Mouse (Mus musculus) stomach, postnatal 0 days (tissue): ENCODE results near the gene Slc6a5. TPM values are rescaled to one million over a fixed set of nuclear protein-coding genes. Genes with fewer than 3 reads are reported as not detected.

ENCODE experiments used
- ATAC-seq: fragments of 200-750 bp; cut with Nextera tagmentation; 2 replicates; pipeline ENCODE4 v1.8.0; 2017; ENCODE audit not compliant: low FRiP score, low TSS enrichment
- DNase-seq: peaks from one replicate; pipeline ENCODE4 v3.0.0-alpha.2; 2016; ENCODE audit warnings: low spot score
- H3K27ac ChIP-seq: fragments of 300-500 bp; sonication (generic); replicated peaks from 2 replicates; pipeline ENCODE4 v1.5.1; 2014; ENCODE audit warnings: mild to moderate bottlenecking, control low read depth
- H3K27me3 ChIP-seq: fragments of 300-500 bp; sonication (generic); 2 replicates; pipeline ENCODE4 v1.6.1; 2014; ENCODE audit warnings: low read length; ENCODE audit not compliant: control insufficient read depth, insufficient read depth
- H3K36me3 ChIP-seq: fragments of 300-500 bp; sonication (generic); 2 replicates; pipeline ENCODE4 v1.6.1; 2014; ENCODE audit warnings: low read length, mixed read lengths; ENCODE audit not compliant: control insufficient read depth, insufficient read depth
- H3K4me1 ChIP-seq: fragments of 300-500 bp; sonication (generic); replicated peaks from 2 replicates; pipeline ENCODE4 v1.6.1; 2014; ENCODE audit warnings: antibody characterized with exemption; ENCODE audit not compliant: control insufficient read depth, insufficient read depth
- H3K4me2 ChIP-seq: fragments of 300-500 bp; sonication (generic); replicated peaks from 2 replicates; pipeline ENCODE4 v1.6.1; 2014; ENCODE audit warnings: low read depth, mild to moderate bottlenecking, control low read depth, moderate library complexity
- H3K4me3 ChIP-seq: fragments of 300-500 bp; sonication (generic); 2 replicates; pipeline ENCODE4 v1.5.1; 2014; ENCODE audit warnings: low read depth, low read length, control low read depth
- H3K9ac ChIP-seq: fragments of 300-500 bp; sonication (generic); 2 replicates; pipeline ENCODE4 v1.6.1; 2014; ENCODE audit warnings: mild to moderate bottlenecking, low read length, control low read depth, mixed read lengths
- H3K9me3 ChIP-seq: fragments of 300-500 bp; sonication (generic); 2 replicates; pipeline ENCODE4 v1.6.1; 2016; ENCODE audit warnings: low read length; ENCODE audit not compliant: control insufficient read depth
- CTCF ChIP-seq: IDR thresholded peaks from 2 replicates; pipeline ENCODE4 v1.5.1; 2016; ENCODE audit warnings: antibody characterized with exemption, low read depth, mild to moderate bottlenecking, moderate library complexity
- EP300 ChIP-seq: optimal IDR thresholded peaks from 2 replicates; pipeline ENCODE3; 2016; ENCODE audit warnings: antibody characterized with exemption
- WGBS: fragments of 180-500 bp; shearing (Covaris S2); extraction: QIAGEN DNeasy Blood & Tissue Kit; methylation state at CpG from one replicate; pipeline ENCODE4 v1.1.7; 2014; 5-methylcytosine and 5-hydroxymethylcytosine counted together
- polyA plus RNA-seq: library from polyadenylated mRNA; unstranded; fragments of >200 nt; fragmentation: Nextera tagmentation; extraction: Ambion mirVana; gene quantifications from 2 replicates; pipeline ENCODE4 v1.2.1, GENCODE M21; 2015

Slc6a5 gene
- polyA plus RNA-seq, 1 experiment from 2014 or later, result not detected

DNA sequence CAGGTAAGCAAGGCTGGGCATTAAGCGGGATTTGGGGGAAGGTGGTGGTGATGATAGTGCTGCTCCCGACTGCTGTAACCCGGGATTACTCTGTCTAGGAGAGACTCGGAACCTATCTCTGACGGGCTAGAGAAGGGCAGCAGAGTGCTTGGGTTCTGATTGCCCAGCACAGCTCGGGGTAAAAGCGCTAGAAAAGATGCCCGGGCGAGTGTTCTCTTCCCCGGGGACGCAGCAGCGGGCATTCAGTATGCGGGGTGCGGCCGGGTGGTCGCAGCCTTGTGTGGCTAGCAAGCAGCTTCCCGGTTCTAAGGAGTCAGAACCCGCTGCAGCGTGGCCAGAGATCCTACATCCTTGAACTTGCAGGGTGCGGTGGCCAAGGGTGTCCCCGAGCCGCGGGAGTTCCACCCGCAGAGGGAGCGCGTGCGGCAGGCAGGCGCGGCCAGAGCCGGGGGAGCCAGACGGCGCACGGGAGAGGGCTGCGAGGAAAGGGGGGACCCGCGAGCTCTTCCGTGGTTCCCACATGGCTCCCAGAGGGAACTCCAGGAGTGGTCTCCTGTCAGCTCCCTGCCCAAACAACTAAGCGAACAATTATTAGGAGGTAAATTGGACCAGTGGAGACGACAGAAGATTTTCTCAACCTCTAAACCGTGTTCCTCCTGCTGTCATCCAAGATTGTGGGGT is 65.6 kb downstream of the Slc6a5 start:
- WGBS, result under 1% methylated on average over 40 of the region's 40 CpGs
- peaks cover 6% of the 10 kb centered on the region; the same call in 1 of the 2 replicates for H3K27me3 ChIP-seq
- H3K4me3 ChIP-seq, result peak overlapping the region; percentile 44
- peak; percentile 18 for DNase-seq
- H3K9me3 ChIP-seq, result no peaks in the 10 kb centered on the region
- no peaks in the 10 kb centered on the region for H3K36me3 ChIP-seq
- H3K4me1 ChIP-seq, result no peaks in the 10 kb centered on the region
- ATAC-seq, result no peak
- H3K27ac ChIP-seq, result no peak overlapping the region
- H3K9ac ChIP-seq, result no peak overlapping the region
- peak overlapping the region; percentile 77 for H3K4me2 ChIP-seq
- TF ChIP-seq EP300, result no peak
- TF ChIP-seq CTCF, result peak; percentile 57

DNA sequence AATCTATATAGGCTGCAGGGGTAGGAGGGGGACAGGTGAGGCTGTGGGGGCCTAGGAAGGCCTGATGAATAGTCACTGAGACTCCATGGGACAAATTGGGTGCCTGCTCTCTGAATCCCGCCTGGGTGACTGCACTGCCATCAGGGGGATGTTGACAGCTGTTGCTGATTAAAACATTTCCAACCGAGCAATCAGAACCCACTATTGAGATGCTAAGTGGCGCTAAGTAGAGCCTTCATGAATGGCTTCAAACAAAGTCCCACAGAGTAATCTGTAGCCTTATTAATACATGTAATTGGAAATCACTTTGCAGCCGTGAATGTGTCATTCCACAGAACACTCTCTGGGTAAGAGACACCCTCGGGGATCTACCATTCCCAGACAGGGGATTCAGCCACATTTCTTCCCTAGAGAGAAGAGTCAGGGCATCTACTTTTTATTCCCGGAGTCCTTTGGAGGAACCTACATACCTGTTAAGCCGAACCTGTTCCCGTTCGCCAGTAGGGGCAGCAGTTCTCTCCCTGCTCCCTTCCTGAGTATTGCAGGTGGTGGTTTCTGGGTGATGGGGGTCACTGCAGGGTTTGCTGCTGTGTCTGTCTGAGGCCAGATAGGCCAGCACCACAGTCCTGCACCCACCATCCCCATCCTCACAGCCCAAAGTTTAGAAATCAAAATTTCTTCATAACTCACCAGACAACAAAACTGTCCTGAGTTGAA is 71.7 kb downstream of the Slc6a5 start:
- Histone ChIP-seq H3K27me3 (no peaks in the 10 kb centered on the region), H3K36me3 (no peaks in the 10 kb centered on the region), H3K9ac (no peak overlapping the region), H3K4me1 (no peaks in the 10 kb centered on the region), H3K27ac (no peak overlapping the region), H3K9me3 (no peaks in the 10 kb centered on the region), H3K4me3 (no peak overlapping the region), H3K4me2 (no peak overlapping the region)
- WGBS, result 39% methylated on average over 9 of the region's 9 CpGs
- DNase-seq (peak; percentile 22), ATAC-seq (no peak)
- no peak for TF ChIP-seq EP300
- peak; percentile 58 for TF ChIP-seq CTCF

DNA sequence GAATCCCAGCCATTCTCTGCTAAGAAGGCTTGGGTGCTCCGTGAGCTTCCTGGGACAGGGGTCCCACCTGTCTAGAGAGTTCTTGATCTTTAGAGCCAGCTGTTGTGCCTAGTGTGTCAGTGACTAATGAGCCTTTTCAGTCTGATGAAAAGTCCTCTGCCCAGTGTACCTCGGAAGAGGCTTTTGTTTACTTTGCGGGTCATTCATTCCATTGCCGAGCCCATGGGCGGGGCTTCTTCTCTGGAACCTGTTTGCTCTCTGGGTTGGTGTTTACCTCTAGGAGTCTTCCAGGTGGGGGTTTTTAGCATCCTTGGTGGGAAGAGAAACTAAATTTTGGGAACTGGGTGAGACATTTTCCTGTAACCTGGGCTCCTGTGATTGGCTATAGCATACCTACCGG is 74.8 kb downstream of the Slc6a5 start:
- H3K27ac ChIP-seq, result no peak overlapping the region
- DNase-seq, result peak; percentile 45
- peak overlapping the region; percentile 21; the same call in 1 of the 2 replicates for H3K4me2 ChIP-seq
- no peak overlapping the region for H3K4me3 ChIP-seq
- no peaks in the 10 kb centered on the region for H3K27me3 ChIP-seq
- ATAC-seq, result no peak
- no peaks in the 10 kb centered on the region for H3K4me1 ChIP-seq
- WGBS, result 16% methylated on average over 6 of the region's 6 CpGs
- no peaks in the 10 kb centered on the region for H3K36me3 ChIP-seq
- H3K9ac ChIP-seq, result no peak overlapping the region
- H3K9me3 ChIP-seq, result no peaks in the 10 kb centered on the region
- no peak for TF ChIP-seq CTCF
- no peak for TF ChIP-seq EP300

DNA sequence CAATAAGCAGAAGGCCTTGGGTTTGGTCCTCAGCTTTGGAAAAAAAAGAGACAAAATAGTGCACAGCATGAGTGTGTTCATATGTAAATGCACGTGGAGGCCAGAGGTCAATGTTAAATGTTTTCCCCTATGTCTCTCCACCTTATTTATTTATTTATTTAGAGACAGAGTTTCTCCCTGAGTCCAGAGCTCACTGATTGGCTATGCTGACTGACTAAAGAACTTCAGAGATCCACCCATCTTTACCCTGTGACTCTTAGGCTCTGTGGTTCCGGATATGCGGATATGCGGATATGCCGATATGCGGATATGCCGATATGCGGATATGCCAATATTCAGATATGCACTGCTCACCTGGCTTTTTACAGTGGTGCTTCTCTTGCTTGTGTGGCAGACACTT is 76.0 kb downstream of the Slc6a5 start:
- 91% methylated on average over 8 of the region's 8 CpGs for WGBS
- DNase-seq (no peak), ATAC-seq (no peak)
- H3K27me3 ChIP-seq, result no peaks in the 10 kb centered on the region
- no peaks in the 10 kb centered on the region for H3K9me3 ChIP-seq
- no peaks in the 10 kb centered on the region for H3K36me3 ChIP-seq
- H3K9ac ChIP-seq, result no peak overlapping the region
- no peaks in the 10 kb centered on the region for H3K4me1 ChIP-seq
- no peak overlapping the region for H3K27ac ChIP-seq
- H3K4me3 ChIP-seq, result no peak overlapping the region
- H3K4me2 ChIP-seq, result no peak overlapping the region
- no peak for TF ChIP-seq EP300
- no peak for TF ChIP-seq CTCF

DNA sequence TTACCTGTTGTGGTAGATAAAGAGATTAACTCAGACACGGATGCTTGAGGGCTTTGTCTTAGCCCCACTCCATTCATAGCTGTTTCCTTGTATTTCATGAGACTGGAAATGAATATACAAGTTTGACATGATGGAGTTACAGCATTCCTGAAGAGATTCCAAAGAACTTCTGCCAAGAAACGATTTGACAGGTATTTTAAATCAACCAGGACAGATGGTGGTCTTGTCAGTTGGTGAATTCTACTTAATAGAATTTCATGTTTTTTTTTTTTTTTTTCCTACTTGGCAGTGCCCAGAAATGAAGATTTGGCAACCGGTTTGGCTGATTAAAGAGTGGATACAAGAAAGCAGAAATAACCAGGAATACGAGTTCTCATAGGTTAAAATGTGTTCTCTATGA is 89.4 kb downstream of the Slc6a5 start:
- Histone ChIP-seq H3K4me3 (no peak overlapping the region), H3K36me3 (no peaks in the 10 kb centered on the region), H3K4me2 (no peak overlapping the region), H3K4me1 (no peaks in the 10 kb centered on the region), H3K27me3 (no peaks in the 10 kb centered on the region), H3K9ac (no peak overlapping the region), H3K9me3 (no peaks in the 10 kb centered on the region), H3K27ac (no peak overlapping the region)
- WGBS, result 60% methylated on average over 4 of the region's 4 CpGs
- TF ChIP-seq CTCF, result no peak
- TF ChIP-seq EP300, result no peak
- ATAC-seq (no peak), DNase-seq (no peak)

DNA sequence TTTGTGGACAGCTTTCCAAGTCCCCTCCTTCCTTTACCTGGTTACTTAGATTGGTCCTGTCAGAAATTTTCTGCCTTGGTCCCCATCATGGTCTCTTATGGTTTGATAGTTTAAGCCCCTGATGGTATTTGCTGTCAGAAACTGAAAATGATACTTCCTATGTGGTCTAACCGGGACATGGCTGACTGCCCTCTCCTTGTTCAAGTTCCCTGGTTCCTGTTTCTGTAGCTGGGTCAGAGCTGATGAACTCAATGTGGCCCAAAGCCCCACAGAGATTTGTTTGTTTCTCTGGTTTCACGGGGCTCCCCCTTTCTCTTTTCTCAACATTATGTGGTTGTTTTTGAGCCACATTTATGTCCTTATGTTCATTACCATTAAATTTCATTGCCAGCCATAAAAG is 95.3 kb downstream of the Slc6a5 start:
- 57% methylated on average over 2 of the region's 2 CpGs for WGBS
- ATAC-seq, result no peak

More for the DNA sequence above, 95.3 kb downstream of the Slc6a5 start:
- Histone ChIP-seq H3K27ac (no peak overlapping the region), H3K36me3 (no peaks in the 10 kb centered on the region), H3K27me3 (no peaks in the 10 kb centered on the region), H3K4me2 (no peak overlapping the region), H3K4me1 (no peaks in the 10 kb centered on the region), H3K9me3 (no peaks in the 10 kb centered on the region), H3K4me3 (no peak overlapping the region), H3K9ac (no peak overlapping the region)
- TF ChIP-seq EP300 (no peak), CTCF (no peak)
- DNase-seq, result no peak

Other genes with a start within 250 kb of the Slc6a5 start
- 85.4 and 96.0 TPM in 2 replicates for gene Htatip2, start 151.0 kb upstream of the Slc6a5 start, polyA plus RNA-seq
- 23.5 and 24.5 TPM in 2 replicates for gene Prmt3, start 131.8 kb upstream of the Slc6a5 start, polyA plus RNA-seq
- 1.8 TPM in 2 replicates for gene Nell1, start 64.7 kb downstream of the Slc6a5 start, polyA plus RNA-seq